Mouse (Mus musculus) olfactory bulb, adult 2 months (tissue): Measurements from ENCODE around the gene Hipk2. TPM values are rescaled to one million over a fixed set of nuclear protein-coding genes. Genes with fewer than 3 reads are reported as not detected.

Source experiments
- H3K27ac ChIP-seq: fragments of 200-500 bp; 2 replicates; pipeline ENCODE4 v1.5.1; 2012; ENCODE audit warnings: low read depth, low read length; ENCODE audit not compliant: insufficient read depth
- H3K4me1 ChIP-seq: fragments of 200-500 bp; 2 replicates; pipeline ENCODE4 v1.6.1; 2012; ENCODE audit warnings: low read length; ENCODE audit not compliant: control insufficient read depth, insufficient read depth
- H3K4me3 ChIP-seq: fragments of 200-500 bp; 2 replicates; pipeline ENCODE4 v1.5.1; 2012; ENCODE audit warnings: mild to moderate bottlenecking, low read depth, low read length, moderate library complexity; ENCODE audit not compliant: insufficient read depth
- CTCF ChIP-seq: fragments of 200-500 bp; IDR thresholded peaks from 2 replicates; pipeline ENCODE4 v1.5.1; 2012; ENCODE audit warnings: low read depth, mild to moderate bottlenecking, low read length, moderate library complexity; ENCODE audit not compliant: insufficient read depth
- POLR2A ChIP-seq: fragments of 200-500 bp; IDR thresholded peaks from 2 replicates; pipeline ENCODE4 v1.6.1; 2012; ENCODE audit warnings: mild to moderate bottlenecking, low read depth, low read length, moderate library complexity; ENCODE audit not compliant: insufficient read depth
- WGBS: fragments of 180-500 bp; shearing (Covaris S2); methylation state at CpG from one replicate; pipeline ENCODE4 v1.1.7; 2018; 5-methylcytosine and 5-hydroxymethylcytosine counted together
- polyA plus RNA-seq: library from polyadenylated mRNA; stranded (reverse); fragments of >200 nt; gene quantifications from 2 replicates; pipeline ENCODE4 v1.2.4, GENCODE M21; 2012; ENCODE audit warnings: low replicate concordance; ENCODE audit not compliant: missing spikeins, insufficient read depth, insufficient read length

Hipk2 gene
- polyA plus RNA-seq, 1 experiment: not detected

- 78% methylated on average over 3 of the region's 3 CpGs for WGBS
Measured at GRCm38 (mm10) chr6:38910828-38911559, 35.0 kb upstream of the Hipk2 start.

GRCm38 (mm10) chr6:38908401-38908800 lies 32.4 kb upstream of the Hipk2 start:
- 88% methylated on average over 6 of the region's 6 CpGs for WGBS
- H3K27ac ChIP-seq: no peak overlapping the region
- TF ChIP-seq CTCF: no peak
- no peak for TF ChIP-seq POLR2A

More at GRCm38 (mm10) chr6:38910828-38911559, 35.0 kb upstream of the Hipk2 start:
- H3K4me3 ChIP-seq: no peak overlapping the region
- TF ChIP-seq POLR2A: no peak
- TF ChIP-seq CTCF: no peak
- no peaks in the 10 kb centered on the region for H3K4me1 ChIP-seq
- H3K27ac ChIP-seq: no peak overlapping the region

DNA sequence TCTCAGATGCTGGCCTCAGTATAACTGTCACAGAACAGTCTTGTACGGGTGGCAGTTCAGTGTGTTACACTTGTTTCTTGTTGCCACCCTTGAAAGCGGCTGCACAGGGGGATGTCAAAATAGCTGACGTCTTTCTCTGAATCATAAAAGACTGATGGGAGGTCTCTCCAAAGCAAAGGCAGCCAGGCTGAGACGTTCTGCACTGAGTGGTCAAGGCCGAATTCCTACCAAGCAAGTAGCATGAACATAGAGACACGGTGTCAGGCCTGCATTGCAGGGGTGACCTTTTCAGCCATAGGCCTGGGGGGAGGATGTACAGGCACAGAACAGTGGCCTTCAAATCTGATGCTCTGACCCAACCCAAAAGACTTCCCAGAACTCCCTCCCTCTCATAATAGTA lies 30.0 kb upstream of the Hipk2 start:
- H3K4me3 ChIP-seq: no peak overlapping the region
- TF ChIP-seq CTCF (no peak), POLR2A (no peak)
- WGBS: 91% methylated on average over 6 of the region's 6 CpGs
- no peaks in the 10 kb centered on the region for H3K4me1 ChIP-seq
- no peak overlapping the region for H3K27ac ChIP-seq

More at GRCm38 (mm10) chr6:38908401-38908800, 32.4 kb upstream of the Hipk2 start:
- H3K4me3 ChIP-seq: no peak overlapping the region
- H3K4me1 ChIP-seq: no peaks in the 10 kb centered on the region

- TF ChIP-seq CTCF (no peak), POLR2A (no peak)
- no peak overlapping the region for H3K27ac ChIP-seq
- 93% methylated on average over 10 of the region's 10 CpGs for WGBS
- H3K4me3 ChIP-seq: no peak overlapping the region
- H3K4me1 ChIP-seq: no peaks in the 10 kb centered on the region
Measured at GRCm38 (mm10) chr6:38902820-38903439, 27.0 kb upstream of the Hipk2 start.

DNA sequence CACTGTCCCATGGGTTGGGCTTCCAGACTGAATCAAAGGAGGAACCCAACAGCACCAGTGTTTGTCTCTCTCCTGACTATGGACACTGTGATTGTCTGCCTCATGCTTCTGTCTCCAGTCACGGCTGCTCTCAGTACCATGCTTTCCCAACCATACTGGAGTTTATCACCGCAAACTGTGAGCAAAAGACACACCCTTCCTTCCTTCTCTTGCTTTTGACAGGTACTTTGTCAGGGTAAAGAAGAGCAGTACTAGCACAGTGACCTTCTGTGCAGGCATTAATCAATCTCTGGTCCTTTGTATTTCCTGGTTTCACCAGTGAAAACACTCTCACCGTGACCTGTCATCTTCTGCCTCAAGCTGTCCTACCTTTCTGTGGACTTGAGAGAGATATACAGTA lies 25.7 kb upstream of the Hipk2 start:
- H3K27ac ChIP-seq: no peak overlapping the region
- H3K4me3 ChIP-seq: no peak overlapping the region
- TF ChIP-seq POLR2A (no peak), CTCF (no peak)
- WGBS: 96% methylated on average over 3 of the region's 3 CpGs
- no peaks in the 10 kb centered on the region for H3K4me1 ChIP-seq

- H3K4me1 ChIP-seq: no peaks in the 10 kb centered on the region
- H3K27ac ChIP-seq: no peak overlapping the region
- 91% methylated on average over 4 of the region's 4 CpGs for WGBS
- TF ChIP-seq POLR2A: no peak
- no peak for TF ChIP-seq CTCF
- no peak overlapping the region for H3K4me3 ChIP-seq
Measured at GRCm38 (mm10) chr6:38901152-38901551, 25.2 kb upstream of the Hipk2 start.

DNA sequence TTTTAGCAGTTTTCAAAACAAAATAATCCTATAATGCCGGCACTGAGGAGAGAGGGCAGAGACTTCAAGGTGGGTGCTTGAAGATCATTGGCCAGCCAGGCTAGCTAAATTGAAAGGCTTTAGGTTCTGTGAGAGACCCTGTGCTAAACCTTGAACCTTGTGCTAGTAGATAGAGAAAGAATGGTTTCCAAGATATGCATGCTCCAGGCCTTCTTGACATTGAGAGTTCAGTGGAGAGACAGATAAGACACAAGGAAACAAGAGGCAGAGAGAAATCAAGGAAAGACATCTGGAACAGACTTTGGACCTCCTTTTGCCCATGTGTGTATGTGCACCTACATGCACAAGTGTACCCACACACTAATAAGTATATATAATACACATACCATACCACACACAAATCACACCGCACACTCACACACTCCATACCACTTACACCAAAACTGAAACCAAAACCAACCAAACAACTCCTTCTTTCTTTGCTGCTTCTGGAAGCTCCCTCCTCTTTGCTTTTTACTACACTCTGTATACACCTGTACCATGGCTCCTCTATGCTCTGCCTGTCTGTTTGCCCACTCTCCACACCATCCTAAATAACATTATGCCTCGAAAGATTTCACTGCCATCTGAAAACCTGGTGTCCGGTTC lies 24.6 kb upstream of the Hipk2 start:
- H3K4me3 ChIP-seq: no peak overlapping the region
- 91% methylated on average over 4 of the region's 4 CpGs for WGBS
- H3K4me1 ChIP-seq: no peaks in the 10 kb centered on the region
- no peak for TF ChIP-seq CTCF
- TF ChIP-seq POLR2A: no peak
- no peak overlapping the region for H3K27ac ChIP-seq

DNA sequence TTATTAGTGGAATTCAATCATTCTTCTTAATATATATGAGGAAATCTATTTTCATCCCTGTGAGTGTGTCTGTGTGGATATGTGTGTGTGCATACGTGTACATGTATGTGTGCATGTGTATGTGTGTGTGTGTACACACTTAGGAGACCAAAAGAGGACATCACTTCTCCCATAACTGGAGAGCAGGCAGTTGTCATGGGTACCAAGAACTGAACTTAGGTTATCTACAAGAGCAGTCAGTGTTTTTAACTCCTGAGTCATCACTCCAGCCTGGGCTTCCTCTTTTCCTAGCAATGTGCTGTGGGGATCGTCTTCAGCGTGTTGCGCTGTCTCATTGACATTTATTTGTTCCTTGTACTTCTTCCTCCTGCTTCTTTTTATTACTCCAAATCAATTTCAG lies 24.1 kb upstream of the Hipk2 start:
- Histone ChIP-seq H3K4me3 (no peak overlapping the region), H3K27ac (no peak overlapping the region), H3K4me1 (no peaks in the 10 kb centered on the region)
- WGBS: 65% methylated on average over 4 of the region's 4 CpGs
- TF ChIP-seq CTCF: no peak
- no peak for TF ChIP-seq POLR2A

- Histone ChIP-seq H3K27ac (no peak overlapping the region), H3K4me1 (no peaks in the 10 kb centered on the region), H3K4me3 (no peak overlapping the region)
- TF ChIP-seq CTCF (no peak), POLR2A (no peak)
- WGBS: 95% methylated on average over 3 of the region's 3 CpGs
Measured at GRCm38 (mm10) chr6:38893615-38894014, 17.6 kb upstream of the Hipk2 start.

DNA sequence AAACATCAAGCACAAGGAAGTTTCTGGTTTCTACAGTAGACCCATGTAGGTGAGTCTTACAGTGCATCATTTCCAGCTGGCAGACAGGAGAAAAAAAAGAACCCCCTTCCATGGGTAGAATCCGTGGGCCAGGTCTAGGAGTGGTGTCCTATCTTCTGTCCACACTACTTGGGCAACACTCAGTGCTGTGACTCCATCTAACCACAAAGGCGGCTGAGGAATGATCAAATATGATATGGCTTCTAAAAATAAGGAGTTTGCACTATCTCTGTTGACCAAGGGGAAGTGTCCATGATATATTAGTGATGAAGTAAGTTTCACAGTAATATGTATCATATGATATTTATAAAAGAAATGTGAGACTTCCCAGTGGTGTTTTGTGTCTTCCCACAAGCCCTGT lies 16.1 kb upstream of the Hipk2 start:
- TF ChIP-seq CTCF: no peak
- no peak for TF ChIP-seq POLR2A
- Histone ChIP-seq H3K4me1 (no peaks in the 10 kb centered on the region), H3K27ac (no peak overlapping the region), H3K4me3 (no peak overlapping the region)
- 88% methylated on average over 2 of the region's 2 CpGs for WGBS
